Mouse (Mus musculus) lung, postnatal 4 days (tissue): Measurements from ENCODE around the gene Tlx1.

Experiments used
- DNase-seq, 2 experiments: peaks; one replicate each; pipeline ENCODE4 v3.0.0; 2021

The Tlx1 gene

DNA sequence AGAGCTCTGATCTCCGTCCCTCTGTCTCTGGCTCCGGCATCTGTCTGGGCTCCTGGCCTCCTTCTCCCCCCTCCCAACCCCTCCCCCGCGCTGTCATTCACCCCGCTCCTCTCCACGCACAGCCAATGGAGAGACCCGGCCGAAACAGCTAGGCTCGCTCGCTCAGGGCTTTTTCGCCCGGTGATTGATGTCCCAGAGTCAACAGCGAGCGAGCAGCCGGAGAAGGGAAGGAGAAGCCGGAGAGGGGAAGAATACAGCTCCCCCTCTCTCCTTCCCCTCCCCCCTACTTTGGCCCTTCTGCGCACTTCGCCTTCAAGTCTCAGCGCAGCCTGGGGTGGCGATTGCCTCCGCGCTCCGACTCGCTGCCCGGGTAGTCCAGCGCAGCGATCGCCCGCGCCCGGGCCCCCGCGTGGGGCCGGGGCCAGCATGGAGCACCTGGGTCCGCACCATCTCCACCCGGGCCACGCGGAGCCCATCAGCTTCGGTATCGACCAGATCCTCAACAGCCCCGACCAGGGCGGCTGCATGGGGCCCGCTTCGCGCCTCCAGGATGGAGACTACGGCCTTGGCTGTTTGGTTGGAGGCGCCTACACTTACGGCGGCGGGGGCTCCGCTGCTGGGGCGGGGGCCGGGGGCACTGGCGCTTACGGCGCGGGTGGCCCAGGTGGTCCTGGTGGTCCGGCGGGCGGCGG lies at the start of gene Tlx1:
Gene Tlx1 (plus strand): TSS at position 191 of the 692 bp plus-strand sequence.
- DNase-seq, result no peak

- DNase-seq, result no peak
Observed at GRCm38 (mm10) chr19:45105591-45105990, 44.9 kb upstream of the Tlx1 start.

- DNase-seq, result no peak
Observed at GRCm38 (mm10) chr19:45106689-45107088, 43.8 kb upstream of the Tlx1 start.

GRCm38 (mm10) chr19:45110681-45111080 lies 39.8 kb upstream of the Tlx1 start:
- DNase-seq, result no peak

GRCm38 (mm10) chr19:45112444-45112843 lies 38.0 kb upstream of the Tlx1 start:
- DNase-seq, result no peak

DNA sequence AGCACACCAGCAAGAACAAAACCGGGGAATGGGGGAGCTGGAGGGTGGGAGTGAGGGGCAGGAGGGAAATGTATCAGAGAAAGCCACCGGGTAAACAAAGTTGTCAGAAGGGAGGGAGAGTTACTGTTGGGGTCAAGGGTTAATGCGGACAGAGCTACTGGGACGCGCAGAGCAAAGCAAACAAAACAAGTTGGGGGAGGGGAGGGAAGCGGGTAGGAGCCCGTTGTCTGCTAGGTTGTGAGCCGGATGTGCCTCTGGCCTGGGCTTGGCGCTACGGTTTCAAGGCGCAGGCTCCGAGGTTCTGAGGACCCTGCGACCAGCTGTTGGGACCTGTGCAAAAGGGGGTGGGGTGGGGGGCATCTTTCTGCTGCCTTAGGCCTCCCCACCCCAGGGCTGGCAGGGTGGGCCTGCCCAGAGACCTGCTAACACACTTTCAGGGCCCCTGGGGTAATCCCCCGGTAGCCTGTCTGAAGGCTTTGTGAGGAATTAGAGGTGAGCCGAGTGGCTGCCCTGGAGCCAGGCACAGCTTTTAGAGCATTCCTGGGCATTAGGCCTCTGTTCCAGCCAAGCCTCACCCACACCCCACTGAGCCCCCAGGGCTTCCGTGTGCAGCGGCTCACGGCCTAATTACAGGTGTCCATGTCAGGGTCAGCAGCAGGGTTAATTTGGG lies 36.6 kb upstream of the Tlx1 start:
- DNase-seq, result no peak

DNA sequence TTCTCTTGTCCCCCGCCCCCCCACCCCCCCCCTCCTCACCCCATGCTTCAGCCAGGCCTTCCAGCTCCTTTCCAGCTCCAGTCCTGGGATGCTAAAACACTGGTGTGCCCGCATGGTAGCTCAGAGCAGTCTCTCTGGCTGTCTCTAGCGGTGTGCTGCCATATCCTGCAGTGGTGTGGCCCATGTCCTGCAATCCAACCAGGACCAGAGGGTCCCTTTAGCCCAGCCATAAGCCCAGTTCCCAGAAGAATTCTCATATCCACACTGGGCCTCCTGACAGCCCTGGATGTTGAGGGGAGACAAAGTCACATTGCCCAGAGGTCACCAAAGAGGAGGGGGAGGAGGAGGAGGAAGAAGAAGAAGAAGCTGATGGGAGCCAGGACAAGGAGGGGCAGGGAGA lies 35.7 kb upstream of the Tlx1 start:
- DNase-seq, result no peak

- DNase-seq, result peak in 1 of 2 experiments; percentile 54
Observed at GRCm38 (mm10) chr19:45116798-45117197, 33.7 kb upstream of the Tlx1 start.

DNA sequence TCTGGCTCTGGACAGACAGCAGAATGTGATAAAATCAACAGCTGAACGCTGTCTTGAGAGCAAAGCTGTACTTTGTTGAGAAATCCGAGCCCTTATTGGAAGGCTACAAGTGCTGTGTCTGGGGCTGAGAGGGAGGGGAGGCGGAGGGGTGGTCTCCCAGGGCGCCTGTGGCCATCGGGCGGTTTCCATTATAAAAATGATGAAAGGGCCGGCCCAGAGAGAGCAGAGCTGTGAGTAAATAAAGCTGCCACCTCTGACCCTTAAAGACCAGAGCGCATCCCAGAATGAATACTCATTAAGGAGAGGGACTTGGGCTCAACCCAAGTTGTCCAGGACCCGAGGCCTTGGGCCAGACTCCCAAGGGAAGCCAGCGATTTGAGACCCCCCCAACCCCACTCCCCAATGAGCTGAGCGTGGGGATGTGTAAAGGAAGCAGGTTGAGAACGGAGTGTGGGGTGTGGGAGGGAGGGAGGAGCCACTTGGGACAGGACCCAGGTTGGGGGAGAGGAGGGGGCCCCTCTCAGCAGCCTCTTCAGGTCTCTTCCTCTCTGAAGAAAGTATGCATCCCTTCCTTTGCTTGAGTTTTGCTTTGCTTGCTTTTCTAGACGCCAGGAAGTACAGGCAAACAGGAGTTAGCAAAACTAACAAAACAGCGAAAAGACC lies 18.4 kb upstream of the Tlx1 start:
- peak in 1 of 2 experiments; percentile 62 for DNase-seq

DNA sequence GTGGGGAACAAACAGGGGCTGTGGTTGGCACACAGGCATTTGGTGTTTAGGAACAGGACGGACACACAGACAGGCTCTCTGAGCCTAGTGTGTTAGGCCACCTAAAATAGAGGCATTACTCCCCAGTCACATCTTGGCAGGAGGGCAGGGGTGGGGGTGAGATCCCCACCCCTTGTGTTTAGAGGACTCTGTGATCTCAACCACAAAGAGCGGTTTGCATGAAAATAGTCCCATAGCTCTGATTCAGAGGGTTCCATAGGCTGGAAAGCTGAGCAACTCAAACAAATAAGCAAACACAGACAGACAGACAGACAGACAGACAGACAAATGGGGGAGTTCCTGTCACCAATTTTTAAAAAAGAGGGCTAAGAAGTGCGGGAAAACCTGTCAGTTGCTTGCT lies 7.9 kb upstream of the Tlx1 start:
- DNase-seq, result no peak

DNA sequence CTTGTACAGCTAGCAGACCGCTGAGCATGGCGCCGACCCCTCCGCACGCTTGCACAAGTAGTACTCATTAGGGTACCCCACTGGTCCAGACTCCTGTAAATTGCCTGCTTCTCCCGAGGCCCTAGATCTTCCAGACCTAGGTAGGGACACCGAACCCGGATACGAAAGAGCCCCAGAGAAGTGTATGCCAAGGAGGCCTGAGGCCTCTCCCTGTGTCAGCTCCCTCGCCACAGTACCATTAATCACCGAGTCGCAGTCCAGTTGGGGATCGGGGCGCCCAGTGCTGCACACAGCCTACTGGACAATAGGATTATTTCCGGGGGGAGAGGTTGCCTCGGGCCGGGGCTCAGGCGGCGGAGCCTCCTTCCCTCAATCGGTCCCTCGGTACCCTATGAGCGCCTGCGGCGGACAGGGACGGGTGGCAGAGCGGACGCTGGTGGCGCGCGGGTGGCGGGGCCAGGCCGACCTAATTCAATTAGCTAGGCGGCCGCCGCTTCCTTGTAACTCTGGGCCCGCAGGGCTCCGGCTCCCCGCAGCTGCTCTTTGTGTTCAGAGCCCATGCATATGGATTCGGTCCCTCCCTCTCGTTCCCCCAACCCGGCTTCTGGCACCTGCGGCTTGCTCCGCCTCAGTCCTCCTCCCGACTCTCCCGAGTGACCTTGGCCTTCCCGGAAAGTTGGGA lies 7.1 kb upstream of the Tlx1 start:
- DNase-seq, result no peak

DNA sequence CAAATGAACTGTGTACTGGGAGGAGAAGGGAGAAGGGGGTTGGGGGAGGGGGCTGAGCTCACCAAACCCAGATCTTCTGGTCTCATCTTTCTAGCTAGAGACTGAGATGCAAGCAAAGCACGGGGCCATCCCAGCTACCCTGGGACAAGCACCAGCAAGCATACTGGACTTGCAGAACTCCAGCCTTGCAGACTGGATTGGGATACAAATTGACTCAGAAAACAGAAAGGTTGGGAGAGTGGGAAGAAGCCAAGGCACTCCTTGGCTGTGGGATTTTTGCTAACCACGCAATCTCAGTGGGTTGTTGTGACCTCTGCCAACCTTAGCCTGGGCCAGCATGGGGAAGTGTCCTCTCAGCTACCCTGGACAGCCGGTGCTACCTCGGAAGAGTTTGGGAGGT lies 3.4 kb upstream of the Tlx1 start:
- DNase-seq, result no peak

GRCm38 (mm10) chr19:45151361-45152182 lies 1.1 kb downstream of the Tlx1 start:
- no peak for DNase-seq

DNA sequence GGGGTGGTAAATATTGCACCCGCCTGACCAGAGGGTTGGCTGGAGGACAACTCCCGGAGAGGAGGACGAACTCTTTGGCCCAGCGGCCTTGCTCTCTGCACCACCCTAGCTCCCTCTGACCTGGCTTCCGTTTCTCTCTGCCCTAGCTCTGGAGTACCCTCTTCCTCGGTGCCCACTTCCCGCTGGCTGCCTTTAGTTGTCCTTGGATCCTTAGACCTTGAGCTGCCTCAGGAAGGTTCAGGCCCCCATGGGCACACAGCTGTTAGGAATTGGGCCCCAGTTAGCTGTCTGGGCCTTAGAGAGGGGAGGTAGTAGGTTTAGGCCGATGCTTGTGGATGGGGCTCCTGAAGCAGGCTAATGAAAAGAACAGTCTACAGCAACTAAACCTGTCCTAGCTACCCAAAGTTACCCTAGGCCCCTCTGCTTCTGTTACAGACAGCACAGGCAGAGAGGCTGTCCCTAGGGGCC lies 1.7 kb downstream of the Tlx1 start:
- DNase-seq, result no peak

DNA sequence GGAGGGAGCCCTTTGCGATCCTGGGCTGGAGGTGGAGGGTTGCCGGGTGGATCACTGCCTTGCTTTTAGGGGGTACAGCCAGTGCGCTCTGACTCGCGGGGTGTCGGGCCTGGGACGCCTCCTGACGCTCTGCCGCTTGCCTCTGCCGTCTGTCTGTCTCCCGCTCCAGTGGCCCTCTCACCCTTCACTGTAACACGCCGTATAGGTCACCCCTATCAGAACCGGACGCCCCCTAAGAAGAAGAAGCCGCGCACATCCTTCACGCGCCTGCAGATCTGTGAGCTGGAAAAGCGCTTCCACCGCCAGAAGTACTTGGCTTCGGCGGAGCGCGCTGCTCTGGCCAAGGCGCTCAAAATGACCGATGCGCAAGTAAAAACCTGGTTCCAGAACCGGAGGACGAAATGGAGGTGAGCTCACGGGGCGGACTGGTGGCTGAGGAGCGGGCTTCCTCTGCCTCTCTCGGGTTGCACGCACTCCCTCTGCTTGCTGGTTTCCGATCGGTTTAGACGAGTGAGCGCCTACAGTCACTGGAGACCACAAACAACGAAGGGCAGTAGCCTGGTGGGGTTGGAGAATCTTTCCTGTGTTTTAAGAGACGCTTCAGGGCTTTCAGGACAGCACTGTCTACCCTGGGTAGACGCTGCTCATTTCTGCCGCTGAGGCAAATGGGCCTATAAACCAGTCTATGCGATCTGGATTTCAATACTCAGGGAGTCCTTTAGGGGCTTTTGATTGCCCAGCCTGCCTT lies 3.0 kb downstream of the Tlx1 start:
- no peak for DNase-seq

- DNase-seq, result no peak
Observed at GRCm38 (mm10) chr19:45154059-45154386, 3.5 kb downstream of the Tlx1 start.

GRCm38 (mm10) chr19:45154521-45154920 lies 4.0 kb downstream of the Tlx1 start:
- DNase-seq, result no peak

DNA sequence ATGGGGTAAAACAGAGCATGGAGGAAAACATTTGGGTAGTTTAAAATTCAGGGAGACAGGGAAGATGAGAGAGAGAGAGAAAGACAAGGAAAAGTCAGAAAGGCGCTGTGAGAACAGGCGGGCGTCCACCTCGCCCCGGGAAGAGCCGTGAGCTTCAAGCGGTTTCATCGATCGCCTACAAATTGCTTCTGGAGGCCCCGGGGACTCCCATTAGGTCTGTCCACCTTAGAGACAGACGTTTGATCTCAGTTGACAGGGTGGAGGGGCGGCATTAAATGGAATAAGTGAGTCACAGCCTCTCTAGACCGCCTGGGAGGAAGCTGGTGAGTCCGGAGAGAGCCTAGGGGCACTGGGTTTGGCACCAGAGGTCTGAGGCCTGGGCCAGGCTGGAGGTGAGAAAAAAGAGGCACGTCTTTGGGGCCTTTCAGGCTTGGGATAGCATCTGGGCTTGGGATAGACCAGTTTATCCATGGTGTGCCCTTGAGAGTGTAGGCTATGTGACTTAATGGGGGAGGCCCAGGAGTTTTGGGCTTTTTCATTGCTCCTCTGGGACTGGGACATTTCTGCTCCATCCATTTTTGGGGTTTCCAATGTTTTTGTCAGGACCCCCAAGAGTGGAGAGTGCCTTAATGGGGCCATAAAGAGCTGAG lies 4.8 kb downstream of the Tlx1 start:
- no peak for DNase-seq

DNA sequence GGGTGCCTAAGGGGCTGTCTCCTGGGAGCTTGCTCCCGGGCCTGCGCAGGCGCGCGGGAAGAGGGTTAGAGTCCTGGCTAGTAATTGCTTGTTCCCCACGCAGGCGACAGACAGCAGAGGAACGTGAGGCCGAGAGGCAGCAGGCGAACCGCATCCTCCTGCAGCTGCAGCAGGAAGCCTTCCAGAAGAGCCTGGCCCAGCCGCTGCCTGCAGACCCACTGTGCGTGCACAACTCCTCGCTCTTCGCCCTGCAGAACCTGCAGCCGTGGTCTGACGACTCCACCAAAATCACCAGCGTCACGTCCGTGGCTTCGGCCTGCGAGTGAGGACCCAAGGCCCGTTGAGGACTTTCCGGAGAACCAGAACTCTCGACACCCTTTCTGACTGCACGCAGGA lies 5.3 kb downstream of the Tlx1 start:
- DNase-seq, result no peak

GRCm38 (mm10) chr19:45156381-45156780 lies 5.9 kb downstream of the Tlx1 start:
- no peak for DNase-seq

DNA sequence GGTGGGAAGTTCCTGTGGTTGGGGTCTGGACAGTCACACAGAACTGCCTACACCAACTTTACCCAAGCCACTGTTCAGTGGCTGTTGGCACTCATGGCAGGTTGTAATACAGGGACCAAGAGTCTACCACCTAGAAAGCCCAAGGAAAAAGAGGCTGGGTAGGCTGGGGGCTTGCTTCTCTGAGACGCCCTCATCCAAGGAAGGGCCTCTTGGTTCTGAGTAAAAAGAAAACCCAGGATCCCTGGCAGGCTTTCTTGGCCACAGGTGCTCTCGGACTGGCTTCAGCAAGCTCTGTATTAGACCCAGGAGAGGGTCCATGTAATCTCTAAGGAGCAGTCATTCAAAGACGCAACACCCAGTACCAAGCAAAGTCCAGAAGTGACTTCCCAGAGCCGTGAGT lies 7.7 kb downstream of the Tlx1 start:
- DNase-seq, result no peak
